Mouse (Mus musculus): ENCODE data around the gene Atxn1.

DNA sequence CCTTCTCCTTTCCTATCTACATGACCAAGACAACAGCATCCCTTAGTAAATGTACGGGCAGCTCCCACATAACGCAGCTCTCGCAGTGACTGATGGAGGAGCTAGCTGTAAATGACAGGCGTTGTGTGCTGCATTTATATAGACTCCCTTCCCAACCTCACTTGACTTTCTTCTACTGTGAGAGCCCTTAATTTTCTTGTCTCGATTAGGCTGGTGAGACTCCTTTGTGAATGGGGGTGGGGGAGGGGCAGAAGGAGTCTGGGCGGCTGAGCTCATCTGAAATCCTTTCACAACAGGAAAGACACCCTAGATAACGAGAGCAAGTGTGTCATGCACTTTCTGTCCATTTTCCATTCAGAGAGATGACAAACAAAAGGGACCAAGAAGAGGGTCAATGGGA is 344.5 kb downstream of the Atxn1 start:
- no peak for TF ChIP-seq POLR2A (IDR thresholded peaks at IDR 0.05; ENCODE audit: low read depth, low read length)
- TF ChIP-seq CTCF (IDR thresholded peaks at IDR 0.05; ENCODE audit: extremely low read depth, insufficient read length, insufficient replicate concordance, low read depth, low read length): no peak
